Mouse (Mus musculus) mesoderm, embryonic 11.5 days (tissue): ENCODE results near the gene Atp6v1e2.
A peak's percentile ranks its signal among the peaks of the same experiment; 100 is the strongest.

Source experiments
- DNase-seq: peaks from one replicate; pipeline ENCODE4 v3.0.0-alpha.2; 2012; ENCODE audit warnings: low read depth, low spot score

The Atp6v1e2 gene

GRCm38 (mm10) chr17:86915540-86915939 lies 32.2 kb downstream of the Atp6v1e2 start:
- no peak for DNase-seq

GRCm38 (mm10) chr17:86913003-86913607 lies 34.6 kb downstream of the Atp6v1e2 start:
- DNase-seq = no peak

GRCm38 (mm10) chr17:86911261-86911660 lies 36.4 kb downstream of the Atp6v1e2 start:
- no peak for DNase-seq

- DNase-seq = no peak
Observed at GRCm38 (mm10) chr17:86909733-86910495, 37.8 kb downstream of the Atp6v1e2 start.

GRCm38 (mm10) chr17:86908316-86908715 lies 39.4 kb downstream of the Atp6v1e2 start:
- peak; percentile 39 for DNase-seq

GRCm38 (mm10) chr17:86907092-86907491 lies 40.6 kb downstream of the Atp6v1e2 start:
- no peak for DNase-seq

- no peak for DNase-seq
Observed at GRCm38 (mm10) chr17:86906601-86907000, 41.1 kb downstream of the Atp6v1e2 start.

GRCm38 (mm10) chr17:86906136-86906461 lies 41.6 kb downstream of the Atp6v1e2 start:
- peak; percentile 88 for DNase-seq

- DNase-seq = peak; percentile 60
Observed at GRCm38 (mm10) chr17:86905297-86906135, 42.2 kb downstream of the Atp6v1e2 start.

GRCm38 (mm10) chr17:86904206-86904605 lies 43.5 kb downstream of the Atp6v1e2 start:
- DNase-seq = no peak

- DNase-seq = peak; percentile 36
Observed at GRCm38 (mm10) chr17:86903596-86903995, 44.1 kb downstream of the Atp6v1e2 start.

GRCm38 (mm10) chr17:86902399-86903067 lies 45.2 kb downstream of the Atp6v1e2 start:
- no peak for DNase-seq

- DNase-seq = no peak
Observed at GRCm38 (mm10) chr17:86900564-86900963, 47.1 kb downstream of the Atp6v1e2 start.

- DNase-seq = no peak
Observed at GRCm38 (mm10) chr17:86899821-86900220, 47.9 kb downstream of the Atp6v1e2 start.

GRCm38 (mm10) chr17:86897486-86898165 lies 50.1 kb downstream of the Atp6v1e2 start:
- DNase-seq = no peak

- DNase-seq = no peak
Observed at GRCm38 (mm10) chr17:86895191-86895590, 52.5 kb downstream of the Atp6v1e2 start.
